In genomic region chr13:53475701-53476188, GRCm38 (mm10) we compare ENCODE assay signal across 9 mouse cellular contexts. TPM values are rescaled to one million over a fixed set of nuclear protein-coding genes. Genes with fewer than 3 reads are reported as not detected.
DNase-seq lines count a peak whose midpoint lies in the region; ATAC-seq and TF ChIP-seq lines count a peak whose summit lies in the region.
"Had no signal": no experiment of that assay in that cellular context is flagged by ENCODE, and none has a peak within 500 bp of the region (broad histone marks: within the 10 kb centered on the region; RNA-seq: fewer than 3 reads in every experiment).

No protein-coding gene starts in this region.

- no peaks in the 10 kb centered on the region for H3K36me3 ChIP-seq in lung, embryonic 15.5 days
- H3K36me3 ChIP-seq in forebrain, embryonic 11.5 days (ENCODE audit: control insufficient read depth, insufficient read depth, low read length): no peaks in the 10 kb centered on the region
- no peaks in the 10 kb centered on the region for H3K36me3 ChIP-seq in lung, postnatal 0 days (ENCODE audit: insufficient read depth, low read length)
- H3K36me3 ChIP-seq in testis, adult 2 months (ENCODE audit: control insufficient read depth, insufficient read depth, low read length): no peaks in the 10 kb centered on the region

- peak overlapping the region; percentile 95 for H3K4me2 ChIP-seq in lung, embryonic 15.5 days
- H3K4me2 ChIP-seq in forebrain, embryonic 11.5 days (ENCODE audit: low read depth, low read length, severe bottlenecking): peak overlapping the region; percentile 77
- H3K4me2 ChIP-seq in lung, postnatal 0 days (replicated peaks; ENCODE audit: low read depth, low read length): peak overlapping the region; percentile 70

- H3K9ac ChIP-seq in lung, embryonic 15.5 days: peak overlapping the region; percentile 13; the same call in 1 of the 2 replicates
- peak overlapping the region; percentile 27 for H3K9ac ChIP-seq in forebrain, embryonic 11.5 days (ENCODE audit: low read length)
- no peak overlapping the region for H3K9ac ChIP-seq in lung, postnatal 0 days (replicated peaks; ENCODE audit: low read depth)

- no peaks in the 10 kb centered on the region for H3K9me3 ChIP-seq in lung, embryonic 15.5 days
- no peaks in the 10 kb centered on the region for H3K9me3 ChIP-seq in forebrain, embryonic 11.5 days (ENCODE audit: control insufficient read depth, low read length)
- H3K9me3 ChIP-seq in lung, postnatal 0 days (ENCODE audit: low read length): no peaks in the 10 kb centered on the region

- H3K27ac ChIP-seq in lung, embryonic 15.5 days: no peak overlapping the region
- H3K27ac ChIP-seq in forebrain, embryonic 11.5 days (ENCODE audit: low read depth, low read length): peak overlapping the region; percentile 57
- no peak overlapping the region for H3K27ac ChIP-seq in lung, postnatal 0 days (ENCODE audit: low read length)
- H3K27ac ChIP-seq in testis, adult 2 months (ENCODE audit: control insufficient read depth, insufficient read depth, low read depth, low read length): no peak overlapping the region

- TF ChIP-seq CTCF in lung, postnatal 0 days (IDR thresholded peaks at IDR 0.05): no peak
- no peak for TF ChIP-seq CTCF in testis, adult 2 months (IDR thresholded peaks at IDR 0.05; ENCODE audit: control insufficient read depth, insufficient read depth, insufficient replicate concordance, low read depth, low read length)

- TF ChIP-seq POLR2A in testis, adult 2 months (IDR thresholded peaks at IDR 0.05; ENCODE audit: control insufficient read depth, low read depth, low read length): no peak

- TF ChIP-seq EP300 in lung, postnatal 0 days (IDR thresholded peaks at IDR 0.05): no peak

- under 1% methylated on average over 37 of the region's 37 CpGs for WGBS in lung, embryonic 15.5 days
- WGBS in forebrain, embryonic 11.5 days: under 1% methylated on average over 37 of the region's 37 CpGs
- WGBS in lung, postnatal 0 days: under 1% methylated on average over 17 of the region's 37 CpGs

- peaks cover 77% of the 10 kb centered on the region for H3K27me3 ChIP-seq in lung, embryonic 15.5 days
- H3K27me3 ChIP-seq in forebrain, embryonic 11.5 days (ENCODE audit: control insufficient read depth, insufficient read depth, low read length): peaks cover 69% of the 10 kb centered on the region
- H3K27me3 ChIP-seq in lung, postnatal 0 days (replicated peaks; ENCODE audit: insufficient read depth, low read length): peaks cover 55% of the 10 kb centered on the region
- peaks cover 10% of the 10 kb centered on the region for H3K27me3 ChIP-seq in testis, adult 2 months (ENCODE audit: control insufficient read depth, insufficient read depth, low read length)

- H3K4me3 ChIP-seq in lung, embryonic 15.5 days: peak overlapping the region; percentile 49
- peak overlapping the region; percentile 36 for H3K4me3 ChIP-seq in forebrain, embryonic 11.5 days (ENCODE audit: low read depth, low read length)
- H3K4me3 ChIP-seq in lung, postnatal 0 days (ENCODE audit: low read depth, low read length): peak overlapping the region; percentile 36
- peak overlapping the region; percentile 25 for H3K4me3 ChIP-seq in testis, adult 2 months (ENCODE audit: control insufficient read depth, low read depth, low read length)

- no peak for DNase-seq in lung, postnatal 25 days (ENCODE audit: low spot score)
- peak; percentile 88 for DNase-seq in forebrain, embryonic 11.5 days (ENCODE audit: low spot score)
- DNase-seq in kidney, adult 11 months: peak; percentile 7
- DNase-seq in lung, postnatal 0 days (ENCODE audit: low spot score): peak; percentile 10
- no peak for DNase-seq in layer of hippocampus, adult 18-20 months (ENCODE audit: low spot score in 2 of 2)
- no peak for DNase-seq in frontal cortex, postnatal 36 days (ENCODE audit: low spot score in 2 of 2)

- H3K4me1 ChIP-seq in lung, embryonic 15.5 days: peaks cover 25% of the 10 kb centered on the region
- peaks cover 16% of the 10 kb centered on the region for H3K4me1 ChIP-seq in forebrain, embryonic 11.5 days (replicated peaks; ENCODE audit: control insufficient read depth, insufficient read depth, low read length)
- peaks cover 7% of the 10 kb centered on the region; the same call in 1 of the 2 replicates for H3K4me1 ChIP-seq in lung, postnatal 0 days (ENCODE audit: insufficient read depth, low read depth, low read length)
- peaks cover 14% of the 10 kb centered on the region for H3K4me1 ChIP-seq in testis, adult 2 months (ENCODE audit: control insufficient read depth, insufficient read depth, low read length)

- peak; percentile 43; the same call in 1 of the 2 replicates for ATAC-seq in lung, embryonic 15.5 days (ENCODE audit: borderline replicate concordance, extremely low read depth, low FRiP score, low TSS enrichment)
- peak; percentile 75 for ATAC-seq in forebrain, embryonic 11.5 days (replicated peaks; ENCODE audit: low FRiP score)
- ATAC-seq in lung, postnatal 0 days: peak; percentile 47; the same call in 1 of the 2 replicates

RNA-seq across cellular contexts. Expression of gene Msx2, which starts 2.9 kb away (rescaled TPM):
- 0.52 and 0.70 TPM in 2 replicates for polyA plus RNA-seq in lung, embryonic 15.5 days (2015; fragmentation: Nextera tagmentation; extraction: Ambion mirVana)
- polyA plus RNA-seq in forebrain, embryonic 11.5 days (2014; fragmentation: Nextera tagmentation; extraction: Ambion mirVana): 33.0 and 36.6 TPM in 2 replicates
- polyA plus RNA-seq in lung, postnatal 0 days (2015; fragmentation: Nextera tagmentation; extraction: Ambion mirVana): 0.07 and 0.12 TPM in 2 replicates
- polyA plus RNA-seq in testis, adult 2 months (2012; rRNA removed): 0.54 and 0.58 TPM in 2 replicates
- under 1 TPM; 0.32 to 0.38 TPM for total RNA-seq in layer of hippocampus, adult 18-20 months (2021)
- total RNA-seq: liver, adult 2 months had no signal
- polyA plus RNA-seq: liver, adult 2 months had no signal

Comparison
In these comparisons a context has a peak if more than half of its experiments do, and no peak if none do; other contexts are left out.
1. DNase-seq: peak in forebrain, embryonic 11.5 days (single experiment), kidney, adult 11 months (single experiment) and lung, postnatal 0 days (single experiment); none in lung, postnatal 25 days (single experiment), layer of hippocampus, adult 18-20 months (0 of 2) and frontal cortex, postnatal 36 days (0 of 2).
2. RNA of gene Msx2, which starts 2.9 kb away (polyA plus RNA-seq): 33.0 to 36.6 TPM in forebrain, embryonic 11.5 days; 0.52 to 0.70 TPM in lung, embryonic 15.5 days, 0.54 to 0.58 TPM in testis, adult 2 months and 0.07 to 0.12 TPM in lung, postnatal 0 days; every median in the first group is over 10 times any median in the second.
3. Peak in every context shown above with its lines, with median percentiles within 50 percentile points of each other: ATAC-seq, H3K4me2 ChIP-seq and H3K4me3 ChIP-seq.